Mouse (Mus musculus) neural tube, embryonic 10.5 days (tissue): ENCODE measurements at regions not wholly inside any gene's neighbourhood (a gene's known extent, or its start where the extent isn't known, plus 50 kb on each side); places are given as distances from the start of the nearest gene placed in this dataset.

Experiments used
- DNase-seq: peaks from one replicate; pipeline ENCODE4 v3.0.0-alpha.2; 2017; ENCODE audit warnings: low spot score; ENCODE audit errors: extremely low spot score

GRCm38 (mm10) chr8:93591608-93592301 lies 56.1 kb upstream of the Ces5a start:
- peak; percentile 87 for DNase-seq

- no peak for DNase-seq
These were observed 56.6 kb upstream of the Ces5a start for GRCm38 (mm10) chr8:93592302-93592651.

GRCm38 (mm10) chr8:93598613-93599121 lies 63.0 kb upstream of the Ces5a start:
- DNase-seq: no peak

GRCm38 (mm10) chr8:93599306-93599705 lies 63.7 kb upstream of the Ces5a start:
- no peak for DNase-seq

- DNase-seq: no peak
These were observed 64.1 kb upstream of the Ces5a start for GRCm38 (mm10) chr8:93599776-93600175.

GRCm38 (mm10) chr8:93626807-93627526 lies 91.3 kb upstream of the Ces5a start:
- peak; percentile 35 for DNase-seq

GRCm38 (mm10) chr8:93627626-93628025 lies 92.0 kb upstream of the Ces5a start:
- no peak for DNase-seq

GRCm38 (mm10) chr8:93632896-93633295 lies 97.3 kb upstream of the Ces5a start:
- no peak for DNase-seq

- DNase-seq: no peak
These were observed 107.1 kb upstream of the Ces5a start for GRCm38 (mm10) chr8:93642770-93643169.

GRCm38 (mm10) chr8:93643471-93644215 lies 108.0 kb upstream of the Ces5a start:
- DNase-seq: no peak

GRCm38 (mm10) chr8:93653421-93653820 lies 117.8 kb upstream of the Ces5a start:
- DNase-seq: no peak

GRCm38 (mm10) chr8:93653913-93654705 lies 118.5 kb upstream of the Ces5a start:
- no peak for DNase-seq

GRCm38 (mm10) chr8:93655752-93656151 lies 120.1 kb upstream of the Ces5a start:
- no peak for DNase-seq

- peak; percentile 86 for DNase-seq
These were observed 126.1 kb upstream of the Ces5a start for GRCm38 (mm10) chr8:93661739-93662138.

GRCm38 (mm10) chr8:93662219-93662618 lies 126.6 kb upstream of the Ces5a start:
- no peak for DNase-seq

GRCm38 (mm10) chr8:93663851-93664250 lies 128.2 kb upstream of the Ces5a start:
- no peak for DNase-seq

- DNase-seq: no peak
These were observed 132.7 kb upstream of the Ces5a start for GRCm38 (mm10) chr8:93668306-93668705.

GRCm38 (mm10) chr8:93674721-93675120 lies 135.0 kb upstream of the Gnao1 start:
- no peak for DNase-seq

GRCm38 (mm10) chr8:93683773-93684391 lies 125.9 kb upstream of the Gnao1 start:
- no peak for DNase-seq

- DNase-seq: no peak
These were observed 125.4 kb upstream of the Gnao1 start for GRCm38 (mm10) chr8:93684392-93684791.

- no peak for DNase-seq
These were observed 120.9 kb upstream of the Gnao1 start for GRCm38 (mm10) chr8:93688845-93689244.
